Mouse (Mus musculus) midbrain, postnatal 0 days (tissue): ENCODE measurements around the gene Gm10663. TPM values are rescaled to one million over a fixed set of nuclear protein-coding genes. Genes with fewer than 3 reads are reported as not detected.

Experiments used
- ATAC-seq: fragments of 200-750 bp; cut with Nextera tagmentation; 2 replicates; pipeline ENCODE4 v1.8.0; 2017; ENCODE audit warnings: moderate number of reproducible peaks, mild to moderate bottlenecking, moderate TSS enrichment, moderate library complexity; ENCODE audit not compliant: low FRiP score
- DNase-seq: peaks from one replicate; pipeline ENCODE4 v3.0.0-alpha.2; 2015; ENCODE audit warnings: low spot score
- H3K27ac ChIP-seq: fragments of 300-500 bp; sonication (generic); 2 replicates; pipeline ENCODE4 v1.5.1; 2014; ENCODE audit warnings: low read depth, mild to moderate bottlenecking, low read length, mixed read lengths
- H3K27me3 ChIP-seq: fragments of 300-500 bp; sonication (generic); 2 replicates; pipeline ENCODE4 v1.6.1; 2014; ENCODE audit warnings: low read length, control low read depth, mixed read lengths; ENCODE audit not compliant: insufficient read depth
- H3K36me3 ChIP-seq: fragments of 300-500 bp; sonication (generic); 2 replicates; pipeline ENCODE4 v1.6.1; 2014; ENCODE audit warnings: low read length, control low read depth, mixed read lengths; ENCODE audit not compliant: insufficient read depth
- H3K4me1 ChIP-seq: fragments of 300-500 bp; sonication (generic); 2 replicates; pipeline ENCODE4 v1.6.1; 2014; ENCODE audit warnings: mild to moderate bottlenecking, control low read depth, antibody characterized with exemption, low read length, mixed read lengths; ENCODE audit not compliant: insufficient read depth
- H3K4me2 ChIP-seq: fragments of 300-500 bp; sonication (generic); 2 replicates; pipeline ENCODE4 v1.6.1; 2014; ENCODE audit warnings: low read depth, mild to moderate bottlenecking, low read length, mixed read lengths; ENCODE audit not compliant: poor library complexity, severe bottlenecking
- H3K4me3 ChIP-seq: fragments of 300-500 bp; sonication (generic); 2 replicates; pipeline ENCODE4 v1.5.1; 2014; ENCODE audit warnings: low read depth, mild to moderate bottlenecking, low read length, moderate library complexity
- H3K9ac ChIP-seq: fragments of 300-500 bp; sonication (generic); replicated peaks from 2 replicates; pipeline ENCODE4 v1.6.1; 2014; ENCODE audit warnings: mild to moderate bottlenecking, low read length, moderate library complexity, mixed read lengths; ENCODE audit not compliant: poor library complexity, severe bottlenecking
- H3K9me3 ChIP-seq: fragments of 300-500 bp; sonication (generic); 2 replicates; pipeline ENCODE4 v1.6.1; 2016; ENCODE audit warnings: low read length, control low read depth
- CTCF ChIP-seq: IDR thresholded peaks from 2 replicates; pipeline ENCODE4 v1.5.1; 2016; ENCODE audit warnings: antibody characterized with exemption, mild to moderate bottlenecking
- WGBS: fragments of 180-500 bp; shearing (Covaris S2); extraction: QIAGEN DNeasy Blood & Tissue Kit; methylation state at CpG from one replicate; pipeline ENCODE4 v1.1.7; 2014; 5-methylcytosine and 5-hydroxymethylcytosine counted together
- polyA plus RNA-seq: library from polyadenylated mRNA; unstranded; fragments of >200 nt; fragmentation: Nextera tagmentation; extraction: Ambion mirVana; gene quantifications from 2 replicates; pipeline ENCODE4 v1.2.1, GENCODE M21; 2015
- total RNA-seq: library from RNA; depleted of rRNA; stranded (reverse); fragments of >200 nt; gene quantifications from 2 replicates; pipeline ENCODE4 v1.2.3, GENCODE M21; 2014

Gene Gm10663
- total and polyA plus RNA-seq, 2 experiments from 2014 or later: not detected

GRCm38 (mm10) chr8:65053968-65054367 is 20.9 kb upstream of the Gm10663 start:
- Histone ChIP-seq H3K36me3 (no peaks in the 10 kb centered on the region), H3K4me3 (no peak overlapping the region), H3K4me2 (no peak overlapping the region), H3K27me3 (no peaks in the 10 kb centered on the region), H3K9me3 (no peaks in the 10 kb centered on the region), H3K27ac (no peak overlapping the region), H3K9ac (no peak overlapping the region), H3K4me1 (no peaks in the 10 kb centered on the region)
- DNase-seq (no peak), ATAC-seq (no peak)
- TF ChIP-seq CTCF: no peak
- WGBS: 73% methylated on average over 5 of the region's 5 CpGs

- 90% methylated on average over 4 of the region's 4 CpGs for WGBS
- Histone ChIP-seq H3K27me3 (no peaks in the 10 kb centered on the region), H3K36me3 (no peaks in the 10 kb centered on the region), H3K4me2 (no peak overlapping the region), H3K27ac (no peak overlapping the region), H3K4me1 (no peaks in the 10 kb centered on the region), H3K9me3 (no peaks in the 10 kb centered on the region), H3K9ac (no peak overlapping the region), H3K4me3 (no peak overlapping the region)
- TF ChIP-seq CTCF: no peak
- ATAC-seq: no peak
- no peak for DNase-seq
Observed at GRCm38 (mm10) chr8:65056722-65057121, 18.1 kb upstream of the Gm10663 start.

DNA sequence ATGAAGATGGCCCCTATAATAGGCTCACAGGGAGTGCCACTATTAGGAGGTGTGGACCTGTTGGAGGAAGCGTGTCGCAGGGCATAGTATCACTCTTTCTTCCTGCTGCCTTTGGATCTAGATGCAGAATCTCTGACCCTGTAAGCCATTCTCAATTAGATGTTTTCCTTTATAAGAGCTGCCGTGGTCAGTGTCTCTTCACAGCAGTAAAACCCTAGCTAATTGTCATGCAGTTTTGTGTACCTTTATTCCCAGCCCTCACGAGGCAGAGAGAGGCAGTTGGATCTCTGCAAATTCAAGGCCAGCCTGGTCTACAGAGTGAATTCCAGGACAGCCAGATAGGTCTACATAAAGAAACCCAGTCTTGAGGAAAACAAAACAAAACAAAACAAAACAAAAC is 12.6 kb upstream of the Gm10663 start:
- H3K9me3 ChIP-seq: no peaks in the 10 kb centered on the region
- WGBS: 55% methylated on average over 4 of the region's 4 CpGs
- no peak for TF ChIP-seq CTCF

GRCm38 (mm10) chr8:65064071-65064470 is 10.8 kb upstream of the Gm10663 start:
- H3K36me3 ChIP-seq: no peaks in the 10 kb centered on the region
- no peak overlapping the region for H3K4me2 ChIP-seq
- H3K4me3 ChIP-seq: no peak overlapping the region
- ATAC-seq (no peak), DNase-seq (no peak)
- no peaks in the 10 kb centered on the region; the same call in 1 of the 2 replicates for H3K27me3 ChIP-seq
- H3K27ac ChIP-seq: no peak overlapping the region
- H3K4me1 ChIP-seq: no peaks in the 10 kb centered on the region
- no peaks in the 10 kb centered on the region for H3K9me3 ChIP-seq
- no peak for TF ChIP-seq CTCF
- WGBS: 64% methylated on average over 2 of the region's 2 CpGs
- no peak overlapping the region for H3K9ac ChIP-seq

More for the DNA sequence above, 12.6 kb upstream of the Gm10663 start:
- H3K4me2 ChIP-seq: no peak overlapping the region
- no peak for ATAC-seq
- no peaks in the 10 kb centered on the region for H3K4me1 ChIP-seq
- DNase-seq: no peak
- H3K9ac ChIP-seq: no peak overlapping the region
- H3K36me3 ChIP-seq: no peaks in the 10 kb centered on the region
- no peak overlapping the region for H3K27ac ChIP-seq
- H3K27me3 ChIP-seq: no peaks in the 10 kb centered on the region; the same call in 1 of the 2 replicates
- no peak overlapping the region for H3K4me3 ChIP-seq

GRCm38 (mm10) chr8:65065622-65066021 is 9.2 kb upstream of the Gm10663 start:
- no peak overlapping the region for H3K9ac ChIP-seq
- WGBS: 98% methylated on average over 3 of the region's 3 CpGs
- H3K4me3 ChIP-seq: no peak overlapping the region
- no peak overlapping the region for H3K4me2 ChIP-seq
- no peaks in the 10 kb centered on the region; the same call in 1 of the 2 replicates for H3K27me3 ChIP-seq
- no peak for TF ChIP-seq CTCF
- no peaks in the 10 kb centered on the region for H3K4me1 ChIP-seq
- H3K36me3 ChIP-seq: no peaks in the 10 kb centered on the region
- H3K9me3 ChIP-seq: no peaks in the 10 kb centered on the region
- no peak for DNase-seq
- no peak for ATAC-seq
- no peak overlapping the region for H3K27ac ChIP-seq

GRCm38 (mm10) chr8:65067031-65067430 is 7.8 kb upstream of the Gm10663 start:
- H3K27me3 ChIP-seq: no peaks in the 10 kb centered on the region; the same call in 1 of the 2 replicates
- H3K4me1 ChIP-seq: no peaks in the 10 kb centered on the region
- no peaks in the 10 kb centered on the region for H3K36me3 ChIP-seq
- TF ChIP-seq CTCF: no peak
- WGBS: 94% methylated on average over 4 of the region's 4 CpGs
- H3K9ac ChIP-seq: no peak overlapping the region
- ATAC-seq: no peak
- H3K4me2 ChIP-seq: no peak overlapping the region
- no peaks in the 10 kb centered on the region for H3K9me3 ChIP-seq
- no peak overlapping the region for H3K27ac ChIP-seq
- no peak for DNase-seq
- no peak overlapping the region for H3K4me3 ChIP-seq
